Mouse (Mus musculus) hindbrain, embryonic 14.5 days (tissue): Measurements from ENCODE around the gene Armh3. TPM values are rescaled to one million over a fixed set of nuclear protein-coding genes. Genes with fewer than 3 reads are reported as not detected.

Experiments used
- ATAC-seq: fragments of 200-750 bp; cut with Nextera tagmentation; 2 replicates; pipeline ENCODE4 v1.8.0; 2017; ENCODE audit warnings: moderate number of reproducible peaks, mild to moderate bottlenecking, moderate TSS enrichment, moderate library complexity; ENCODE audit not compliant: low FRiP score
- DNase-seq: peaks from one replicate; pipeline ENCODE4 v3.0.0-alpha.2; 2015; ENCODE audit warnings: low spot score
- H3K27ac ChIP-seq: fragments of 300-500 bp; sonication (generic); 2 replicates; pipeline ENCODE4 v1.5.1; 2014; ENCODE audit warnings: mild to moderate bottlenecking, moderate library complexity
- H3K27me3 ChIP-seq: fragments of 300-500 bp; sonication (generic); 2 replicates; pipeline ENCODE4 v1.6.1; 2014; ENCODE audit warnings: mild to moderate bottlenecking, low read length, mixed read lengths; ENCODE audit not compliant: control insufficient read depth, insufficient read depth
- H3K36me3 ChIP-seq: fragments of 300-500 bp; sonication (generic); replicated peaks from 2 replicates; pipeline ENCODE4 v1.6.1; 2014; ENCODE audit not compliant: control insufficient read depth, insufficient read depth
- H3K4me1 ChIP-seq: fragments of 300-500 bp; sonication (generic); replicated peaks from 2 replicates; pipeline ENCODE4 v1.6.1; 2014; ENCODE audit warnings: antibody characterized with exemption, low read length, mixed read lengths; ENCODE audit not compliant: control insufficient read depth, insufficient read depth
- H3K4me2 ChIP-seq: fragments of 300-500 bp; sonication (generic); replicated peaks from 2 replicates; pipeline ENCODE4 v1.6.1; 2014; ENCODE audit warnings: mild to moderate bottlenecking, moderate library complexity
- H3K4me3 ChIP-seq: fragments of 300-500 bp; sonication (generic); replicated peaks from 2 replicates; pipeline ENCODE4 v1.5.1; 2014; ENCODE audit warnings: mild to moderate bottlenecking, low read length
- H3K9ac ChIP-seq: fragments of 300-500 bp; sonication (generic); 2 replicates; pipeline ENCODE4 v1.6.1; 2014
- H3K9me3 ChIP-seq: fragments of 300-500 bp; sonication (generic); 2 replicates; pipeline ENCODE4 v1.6.1; 2016; ENCODE audit warnings: low read length; ENCODE audit not compliant: control insufficient read depth
- WGBS: fragments of 180-500 bp; shearing (Covaris S2); extraction: QIAGEN DNeasy Blood & Tissue Kit; methylation state at CpG from one replicate; pipeline ENCODE4 v1.1.7; 2014; 5-methylcytosine and 5-hydroxymethylcytosine counted together
- polyA plus RNA-seq: library from polyadenylated mRNA; unstranded; fragments of >200 nt; fragmentation: Nextera tagmentation; extraction: Ambion mirVana; gene quantifications from 2 replicates; pipeline ENCODE4 v1.2.1, GENCODE M21; 2014

The Armh3 gene
- polyA plus RNA-seq, 1 experiment from 2014 or later: 18.7 TPM

GRCm38 (mm10) chr19:45907416-45907815 is 90.9 kb downstream of the Armh3 start:
- Histone ChIP-seq H3K4me1 (no peaks in the 10 kb centered on the region), H3K27ac (no peak overlapping the region), H3K27me3 (no peaks in the 10 kb centered on the region), H3K9me3 (no peaks in the 10 kb centered on the region), H3K9ac (no peak overlapping the region), H3K4me3 (no peak overlapping the region), H3K36me3 (0 out of 2 replicates have a peak, but pooled peaks cover 6% of the 10 kb centered on the region), H3K4me2 (no peak overlapping the region)
- DNase-seq (no peak), ATAC-seq (no peak)
- WGBS: 94% methylated on average over 6 of the region's 6 CpGs

DNA sequence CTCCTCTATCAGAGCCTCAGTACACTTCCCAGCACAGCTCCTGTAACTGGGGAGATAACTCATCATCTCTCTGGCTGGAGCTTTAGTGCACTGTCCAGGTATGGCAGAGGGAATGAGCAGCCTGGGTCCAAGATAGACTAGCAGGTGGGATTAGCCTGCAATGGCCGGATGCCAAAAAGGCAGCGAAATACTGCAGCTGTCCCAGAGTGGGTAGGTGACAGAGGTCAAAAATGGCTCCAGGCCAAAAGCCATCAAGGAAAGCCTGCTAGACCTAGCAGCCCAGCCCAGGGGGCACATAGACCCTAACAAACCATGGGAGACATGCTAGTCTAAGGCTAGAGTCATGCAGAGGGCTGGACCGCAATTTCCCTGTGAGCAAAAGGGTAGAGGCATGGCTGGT is 94.4 kb downstream of the Armh3 start:
- H3K9ac ChIP-seq: no peak overlapping the region
- H3K27ac ChIP-seq: no peak overlapping the region
- WGBS: 74% methylated on average over 3 of the region's 3 CpGs
- H3K36me3 ChIP-seq: peaks cover 3% of the 10 kb centered on the region; the same call in 1 of the 2 replicates
- DNase-seq (no peak), ATAC-seq (no peak)
- H3K9me3 ChIP-seq: no peaks in the 10 kb centered on the region
- no peak overlapping the region for H3K4me2 ChIP-seq
- no peaks in the 10 kb centered on the region for H3K27me3 ChIP-seq
- H3K4me1 ChIP-seq: no peaks in the 10 kb centered on the region
- no peak overlapping the region for H3K4me3 ChIP-seq

GRCm38 (mm10) chr19:45902390-45903035 is 95.8 kb downstream of the Armh3 start:
- DNase-seq (no peak), ATAC-seq (no peak)
- 79% methylated on average over 8 of the region's 8 CpGs for WGBS
- Histone ChIP-seq H3K27ac (no peak overlapping the region), H3K4me3 (no peak overlapping the region), H3K9me3 (no peaks in the 10 kb centered on the region), H3K27me3 (no peaks in the 10 kb centered on the region), H3K4me2 (no peak overlapping the region), H3K36me3 (peaks cover 3% of the 10 kb centered on the region; the same call in 1 of the 2 replicates), H3K4me1 (no peaks in the 10 kb centered on the region), H3K9ac (no peak overlapping the region)

DNA sequence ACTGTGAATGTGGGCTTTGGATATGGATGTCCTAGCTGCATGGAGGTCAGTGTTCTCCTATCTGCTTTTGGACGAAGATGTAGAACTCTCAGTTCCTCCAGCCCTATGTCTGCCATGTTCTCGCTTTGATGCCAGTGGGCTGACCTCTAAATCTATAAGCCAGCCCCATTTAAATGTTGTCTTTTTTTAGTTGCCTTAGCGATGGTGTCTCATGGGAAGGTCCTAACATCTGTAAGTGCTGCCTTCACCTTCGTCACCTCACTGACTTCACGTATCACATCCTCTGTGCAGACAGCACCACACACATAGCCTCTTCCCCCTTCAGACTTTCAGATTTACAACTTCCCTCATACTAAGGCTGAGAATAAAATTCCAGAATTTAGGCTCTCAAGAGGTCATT is 97.5 kb downstream of the Armh3 start:
- no peak overlapping the region for H3K4me2 ChIP-seq
- no peaks in the 10 kb centered on the region for H3K9me3 ChIP-seq
- 91% methylated on average over 5 of the region's 5 CpGs for WGBS
- H3K4me3 ChIP-seq: no peak overlapping the region
- DNase-seq (no peak), ATAC-seq (no peak)
- H3K27ac ChIP-seq: no peak overlapping the region
- H3K9ac ChIP-seq: no peak overlapping the region
- H3K36me3 ChIP-seq: peaks cover 2% of the 10 kb centered on the region; the same call in 1 of the 2 replicates
- H3K27me3 ChIP-seq: no peaks in the 10 kb centered on the region
- H3K4me1 ChIP-seq: no peaks in the 10 kb centered on the region

GRCm38 (mm10) chr19:45895726-45896125 is 102.6 kb downstream of the Armh3 start:
- ATAC-seq: no peak
- no peaks in the 10 kb centered on the region for H3K27me3 ChIP-seq
- no peak overlapping the region for H3K27ac ChIP-seq
- WGBS: 100% methylated on average over 1 of the region's 1 CpGs
- no peak overlapping the region for H3K4me2 ChIP-seq
- H3K9ac ChIP-seq: no peak overlapping the region
- H3K9me3 ChIP-seq: no peaks in the 10 kb centered on the region
- no peak for DNase-seq
- H3K36me3 ChIP-seq: peaks cover 5% of the 10 kb centered on the region; the same call in 1 of the 2 replicates
- H3K4me3 ChIP-seq: no peak overlapping the region
- H3K4me1 ChIP-seq: no peaks in the 10 kb centered on the region

- ATAC-seq (no peak), DNase-seq (no peak)
- Histone ChIP-seq H3K9ac (no peak overlapping the region), H3K36me3 (peaks cover 27% of the 10 kb centered on the region), H3K9me3 (no peaks in the 10 kb centered on the region), H3K4me1 (no peaks in the 10 kb centered on the region), H3K27ac (no peak overlapping the region), H3K27me3 (no peaks in the 10 kb centered on the region), H3K4me3 (no peak overlapping the region), H3K4me2 (no peak overlapping the region)
- 16% methylated on average over 3 of the region's 3 CpGs for WGBS
Measured at GRCm38 (mm10) chr19:45882056-45882455, 116.2 kb downstream of the Armh3 start.

DNA sequence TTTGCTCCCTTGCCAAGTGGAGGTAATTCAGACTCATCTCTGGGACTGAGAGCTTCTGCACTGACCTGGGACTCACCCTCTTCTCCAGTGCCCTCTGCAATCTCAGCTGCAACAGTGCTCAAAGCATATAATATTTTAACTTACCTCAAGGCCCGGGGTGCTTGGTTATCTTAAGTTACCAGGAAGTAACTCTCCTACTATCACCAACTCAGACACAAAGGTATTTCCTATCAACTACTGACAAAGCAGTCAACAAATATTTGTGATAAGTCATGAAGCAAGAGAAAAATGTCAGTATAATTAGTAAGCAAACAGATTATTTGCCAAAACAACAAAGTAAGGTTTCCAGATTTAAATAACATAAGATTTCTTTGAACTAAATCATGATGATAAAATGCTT is 125.0 kb downstream of the Armh3 start:
- H3K36me3 ChIP-seq: no peaks in the 10 kb centered on the region
- ATAC-seq (no peak), DNase-seq (no peak)
- no peaks in the 10 kb centered on the region; the same call in 1 of the 2 replicates for H3K4me1 ChIP-seq
- no peak overlapping the region for H3K27ac ChIP-seq
- 92% methylated on average over 1 of the region's 1 CpGs for WGBS
- H3K9me3 ChIP-seq: no peaks in the 10 kb centered on the region
- H3K4me3 ChIP-seq: no peak overlapping the region
- H3K4me2 ChIP-seq: no peak overlapping the region
- no peak overlapping the region for H3K9ac ChIP-seq
- no peaks in the 10 kb centered on the region for H3K27me3 ChIP-seq

- no peaks in the 10 kb centered on the region for H3K9me3 ChIP-seq
- 59% methylated on average over 8 of the region's 8 CpGs for WGBS
- no peak overlapping the region for H3K4me3 ChIP-seq
- ATAC-seq (no peak), DNase-seq (no peak)
- no peaks in the 10 kb centered on the region for H3K36me3 ChIP-seq
- H3K4me2 ChIP-seq: no peak overlapping the region
- no peak overlapping the region for H3K27ac ChIP-seq
- no peaks in the 10 kb centered on the region for H3K4me1 ChIP-seq
- H3K9ac ChIP-seq: no peak overlapping the region; the same call in 1 of the 2 replicates
- H3K27me3 ChIP-seq: no peaks in the 10 kb centered on the region
Measured at GRCm38 (mm10) chr19:45855284-45855920, 142.9 kb downstream of the Armh3 start.

DNA sequence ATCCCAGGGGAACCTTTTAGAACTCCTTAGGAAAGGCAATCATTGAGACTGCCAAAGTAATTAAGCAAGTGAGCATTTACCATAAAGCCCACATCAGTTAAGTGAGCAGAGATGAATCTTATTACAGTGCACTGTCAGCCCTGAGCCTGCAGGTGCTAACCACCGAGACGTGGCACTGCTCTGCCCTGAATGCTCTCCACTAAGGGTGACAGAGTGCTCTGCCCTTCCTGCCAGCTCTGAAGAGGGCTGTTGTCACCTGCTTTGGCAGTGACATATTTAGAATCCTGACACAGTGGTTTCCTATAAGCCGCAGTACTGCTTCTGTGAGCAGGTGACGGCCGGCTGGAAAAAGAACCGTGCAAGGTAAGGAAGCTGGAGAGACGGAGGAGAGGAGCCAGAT is 143.8 kb downstream of the Armh3 start:
- Histone ChIP-seq H3K9ac (no peak overlapping the region), H3K4me1 (no peaks in the 10 kb centered on the region), H3K36me3 (no peaks in the 10 kb centered on the region), H3K27ac (0 out of 2 replicates have a peak overlapping the region, but pooled peaks have one; percentile 14), H3K27me3 (no peaks in the 10 kb centered on the region), H3K9me3 (no peaks in the 10 kb centered on the region), H3K4me2 (no peak overlapping the region), H3K4me3 (no peak overlapping the region)
- 63% methylated on average over 7 of the region's 7 CpGs for whole genome bisulfite sequencing
- no peak for DNase-seq
- no peak for ATAC-seq
